In genomic region chr5:27814282-27814681, GRCm38 (mm10) we compare ENCODE assay signal across 41 mouse cellular contexts. TPM values are rescaled to one million over a fixed set of nuclear protein-coding genes. Genes with fewer than 3 reads are reported as not detected.
"Had no signal": no experiment of that assay in that cellular context is flagged by ENCODE, and none has a peak within 500 bp of the region (broad histone marks: within the 10 kb centered on the region; RNA-seq: fewer than 3 reads in every experiment).

No protein-coding gene starts in this region.

- H3K27ac ChIP-seq: heart, embryonic 13.5 days; heart, embryonic 15.5 days; hindbrain, embryonic 10.5 days; hindbrain, embryonic 12.5 days; hindbrain, embryonic 13.5 days; hindbrain, embryonic 14.5 days; hindbrain, embryonic 15.5 days; hindbrain, postnatal 0 days; intestine, embryonic 15.5 days; kidney, embryonic 15.5 days; kidney, postnatal 0 days; layer of hippocampus, adult 2 months; left cerebral cortex, adult 2 months had no signal

- H3K4me3 ChIP-seq: heart, embryonic 13.5 days; heart, embryonic 15.5 days; hindbrain, embryonic 10.5 days; hindbrain, embryonic 12.5 days; hindbrain, embryonic 13.5 days; hindbrain, embryonic 15.5 days; intestine, embryonic 15.5 days; kidney, embryonic 15.5 days; layer of hippocampus, adult 2 months; left cerebral cortex, adult 2 months had no signal

- H3K9me3 ChIP-seq: heart, embryonic 13.5 days; heart, embryonic 15.5 days; hindbrain, embryonic 10.5 days; hindbrain, embryonic 12.5 days; hindbrain, embryonic 13.5 days; hindbrain, embryonic 15.5 days; intestine, embryonic 15.5 days; kidney, embryonic 15.5 days had no signal

- H3K4me1 ChIP-seq: heart, embryonic 13.5 days; heart, embryonic 15.5 days; hindbrain, embryonic 10.5 days; hindbrain, embryonic 12.5 days; hindbrain, embryonic 13.5 days; hindbrain, embryonic 15.5 days; intestine, embryonic 15.5 days; kidney, embryonic 15.5 days had no signal

- ATAC-seq: hindbrain, embryonic 16.5 days; hindbrain, postnatal 0 days; inflammation-experienced regulatory T-cells, adult 6 months; intestine, embryonic 15.5 days; intestine, embryonic 16.5 days; intestine, postnatal 0 days had no signal

- DNase-seq: heart, postnatal 10 days; heart, postnatal 14 days; heart, postnatal 36 days; heart, postnatal 4 days; kidney, adult 11 months; kidney, adult 18-20 months; kidney, adult 2 months; kidney, adult 8-10 months; kidney, adult 9 months; kidney, postnatal 10 days; kidney, postnatal 14 days; kidney, postnatal 25 days; kidney, postnatal 36 days; kidney, postnatal 4 days; layer of hippocampus, adult 9-11 months; layer of hippocampus, postnatal 36 days had no signal

- H3K36me3 ChIP-seq: heart, embryonic 13.5 days; heart, embryonic 15.5 days; hindbrain, embryonic 10.5 days; hindbrain, embryonic 12.5 days; hindbrain, embryonic 13.5 days; hindbrain, embryonic 15.5 days; intestine, embryonic 15.5 days; kidney, embryonic 15.5 days had no signal

- H3K27me3 ChIP-seq: heart, embryonic 13.5 days; heart, embryonic 15.5 days; hindbrain, embryonic 12.5 days; hindbrain, embryonic 13.5 days; hindbrain, embryonic 15.5 days; intestine, embryonic 15.5 days; kidney, embryonic 15.5 days had no signal

- H3K9ac ChIP-seq: heart, embryonic 13.5 days; heart, embryonic 15.5 days; hindbrain, embryonic 12.5 days; hindbrain, embryonic 13.5 days; hindbrain, embryonic 14.5 days; hindbrain, embryonic 15.5 days; intestine, embryonic 15.5 days; kidney, embryonic 15.5 days had no signal

RNA-seq across cellular contexts. Expression of gene Htr5a, which starts 27.7 kb away (rescaled TPM):
- total RNA-seq: heart, postnatal 10 days; heart, postnatal 14 days; heart, postnatal 25 days; heart, postnatal 36 days; heart, postnatal 4 days; hematopoietic stem cell, adult 5-6 weeks had no signal
- polyA plus RNA-seq: heart, embryonic 13.5 days; heart, embryonic 14.5 days; heart, embryonic 15.5 days; heart, embryonic 16.5 days; heart, postnatal 0 days; hindbrain, embryonic 11.5 days; inflammation-experienced regulatory T-cells, adult 6 months; intestine, embryonic 15.5 days; intestine, embryonic 16.5 days; intestine, postnatal 0 days; kidney, adult 2 months; kidney, embryonic 14.5 days; kidney, embryonic 15.5 days; kidney, embryonic 16.5 days; kidney, postnatal 0 days had no signal
